Mouse (Mus musculus) lung, embryonic 16.5 days (tissue): ENCODE measurements around the gene Lrrc8b. TPM values are rescaled to one million over a fixed set of nuclear protein-coding genes. Genes with fewer than 3 reads are reported as not detected.

Experiments
- ATAC-seq: fragments of 200-750 bp; cut with Nextera tagmentation; 2 replicates; pipeline ENCODE4 v1.8.0; 2017; ENCODE audit warnings: low read depth, mild to moderate bottlenecking, moderate library complexity
- H3K27ac ChIP-seq: fragments of 300-500 bp; sonication (generic); 2 replicates; pipeline ENCODE4 v1.5.1; 2014; ENCODE audit warnings: mild to moderate bottlenecking, control low read depth, low read length
- H3K27me3 ChIP-seq: fragments of 300-500 bp; sonication (generic); 2 replicates; pipeline ENCODE4 v1.6.1; 2014; ENCODE audit warnings: low read depth, low read length, mixed read lengths; ENCODE audit not compliant: control insufficient read depth, insufficient read depth
- H3K36me3 ChIP-seq: fragments of 300-500 bp; sonication (generic); 2 replicates; pipeline ENCODE4 v1.6.1; 2014; ENCODE audit warnings: low read length; ENCODE audit not compliant: control insufficient read depth, insufficient read depth
- H3K4me1 ChIP-seq: fragments of 300-500 bp; sonication (generic); replicated peaks from 2 replicates; pipeline ENCODE4 v1.6.1; 2014; ENCODE audit warnings: low read length, mixed read lengths; ENCODE audit not compliant: control insufficient read depth, insufficient read depth
- H3K4me2 ChIP-seq: fragments of 300-500 bp; sonication (generic); 2 replicates; pipeline ENCODE4 v1.6.1; 2014; ENCODE audit warnings: low read depth, low read length, control low read depth
- H3K4me3 ChIP-seq: fragments of 300-500 bp; sonication (generic); 2 replicates; pipeline ENCODE4 v1.5.1; 2014; ENCODE audit warnings: mild to moderate bottlenecking, low read length, control low read depth
- H3K9ac ChIP-seq: fragments of 300-500 bp; sonication (generic); 2 replicates; pipeline ENCODE4 v1.6.1; 2014; ENCODE audit warnings: low read length, control low read depth
- H3K9me3 ChIP-seq: fragments of 300-500 bp; sonication (generic); 2 replicates; pipeline ENCODE4 v1.6.1; 2016; ENCODE audit warnings: low read length; ENCODE audit not compliant: control insufficient read depth
- WGBS: fragments of 180-500 bp; shearing (Covaris S2); extraction: QIAGEN DNeasy Blood & Tissue Kit; methylation state at CpG from one replicate; pipeline ENCODE4 v1.1.7; 2014; 5-methylcytosine and 5-hydroxymethylcytosine counted together
- polyA plus RNA-seq: library from polyadenylated mRNA; unstranded; fragments of >200 nt; fragmentation: Nextera tagmentation; extraction: Ambion mirVana; gene quantifications from 2 replicates; pipeline ENCODE4 v1.2.1, GENCODE M21; 2015

Gene Lrrc8b
- polyA plus RNA-seq, 1 experiment from 2014 or later, result 5.6 TPM

- no peaks in the 10 kb centered on the region for H3K36me3 ChIP-seq
- WGBS, result 74% methylated on average over 5 of the region's 5 CpGs
- H3K4me2 ChIP-seq, result no peak overlapping the region
- H3K27me3 ChIP-seq, result no peaks in the 10 kb centered on the region
- ATAC-seq, result no peak
- no peak overlapping the region for H3K9ac ChIP-seq
- H3K27ac ChIP-seq, result no peak overlapping the region
- H3K4me3 ChIP-seq, result no peak overlapping the region
- no peaks in the 10 kb centered on the region for H3K4me1 ChIP-seq
- H3K9me3 ChIP-seq, result no peaks in the 10 kb centered on the region
Observed at GRCm38 (mm10) chr5:105442212-105443000, 26.8 kb downstream of the Lrrc8b start.

DNA sequence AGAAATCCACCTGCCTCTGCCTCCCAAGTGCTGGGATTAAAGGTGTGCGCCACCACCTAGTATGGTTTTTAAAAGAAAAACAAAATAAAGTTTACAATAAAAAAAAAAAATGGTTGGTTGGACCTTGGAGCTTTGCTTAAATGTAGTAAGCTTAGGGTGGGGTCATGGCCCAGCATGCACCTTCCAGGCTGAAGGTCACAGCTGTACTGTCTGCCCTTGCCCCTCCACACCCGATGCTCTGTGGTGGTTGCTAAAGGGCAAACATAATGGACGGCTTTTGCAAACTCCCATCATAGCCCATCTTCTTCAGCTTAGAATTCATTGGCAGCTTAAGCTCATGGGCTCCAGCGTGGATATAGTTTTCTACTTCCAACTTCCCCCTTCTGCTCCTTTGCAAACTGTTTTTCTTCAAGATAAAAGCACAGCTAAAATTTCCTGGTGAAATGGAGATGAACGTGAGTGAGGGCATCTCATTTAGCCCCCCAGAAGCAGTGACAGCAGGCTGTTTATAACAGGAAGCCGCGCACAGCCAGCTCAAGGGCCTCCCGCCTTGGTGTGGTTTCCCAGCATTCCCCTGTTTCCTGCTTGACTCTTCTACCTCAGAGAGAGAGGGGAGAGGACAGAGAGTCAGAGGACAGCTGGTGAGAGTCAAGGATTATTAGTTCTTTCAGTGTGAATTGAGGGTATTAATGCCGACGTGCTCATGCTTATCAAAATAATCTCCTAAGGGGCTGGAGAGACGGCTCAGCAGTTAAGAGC lies 27.7 kb downstream of the Lrrc8b start:
- 40% methylated on average over 11 of the region's 11 CpGs for WGBS
- H3K4me3 ChIP-seq, result no peak overlapping the region
- H3K36me3 ChIP-seq, result no peaks in the 10 kb centered on the region
- no peaks in the 10 kb centered on the region for H3K4me1 ChIP-seq
- H3K9me3 ChIP-seq, result no peaks in the 10 kb centered on the region
- H3K4me2 ChIP-seq, result no peak overlapping the region
- H3K9ac ChIP-seq, result no peak overlapping the region
- no peaks in the 10 kb centered on the region for H3K27me3 ChIP-seq
- H3K27ac ChIP-seq, result peak overlapping the region; percentile 66; the same call in 1 of the 2 replicates
- ATAC-seq, result no peak

DNA sequence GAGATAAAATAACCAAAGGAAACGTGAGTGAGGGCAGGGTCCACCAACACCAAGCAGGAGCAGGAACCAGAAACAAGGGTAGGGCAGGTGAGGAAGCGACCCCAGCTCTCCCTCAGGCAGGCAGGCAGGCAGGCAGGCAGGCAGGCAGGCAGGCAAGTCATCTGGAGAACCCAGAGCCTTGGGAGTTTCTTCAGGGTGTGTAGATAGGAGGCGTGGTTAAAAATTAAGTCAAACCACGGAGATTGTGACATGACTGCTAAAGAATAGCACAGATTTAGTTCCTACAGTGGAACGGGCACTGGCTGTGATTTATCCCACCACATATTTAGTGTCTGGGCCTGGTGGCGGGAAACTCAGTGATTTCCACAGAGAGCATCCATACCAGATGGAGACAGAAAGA lies 30.1 kb downstream of the Lrrc8b start:
- WGBS, result 61% methylated on average over 6 of the region's 6 CpGs
- no peaks in the 10 kb centered on the region for H3K9me3 ChIP-seq

GRCm38 (mm10) chr5:105454105-105454504 lies 38.5 kb downstream of the Lrrc8b start:
- Histone ChIP-seq H3K27ac (no peak overlapping the region), H3K4me1 (no peaks in the 10 kb centered on the region), H3K36me3 (no peaks in the 10 kb centered on the region), H3K9ac (no peak overlapping the region), H3K4me3 (no peak overlapping the region), H3K27me3 (no peaks in the 10 kb centered on the region), H3K9me3 (no peaks in the 10 kb centered on the region), H3K4me2 (no peak overlapping the region)
- no peak for ATAC-seq
- 26% methylated on average over 1 of the region's 1 CpGs for WGBS

More for the DNA sequence above, 30.1 kb downstream of the Lrrc8b start:
- Histone ChIP-seq H3K9ac (no peak overlapping the region), H3K4me3 (no peak overlapping the region), H3K27me3 (no peaks in the 10 kb centered on the region), H3K36me3 (no peaks in the 10 kb centered on the region), H3K4me2 (no peak overlapping the region), H3K4me1 (no peaks in the 10 kb centered on the region), H3K27ac (no peak overlapping the region)
- no peak for ATAC-seq

DNA sequence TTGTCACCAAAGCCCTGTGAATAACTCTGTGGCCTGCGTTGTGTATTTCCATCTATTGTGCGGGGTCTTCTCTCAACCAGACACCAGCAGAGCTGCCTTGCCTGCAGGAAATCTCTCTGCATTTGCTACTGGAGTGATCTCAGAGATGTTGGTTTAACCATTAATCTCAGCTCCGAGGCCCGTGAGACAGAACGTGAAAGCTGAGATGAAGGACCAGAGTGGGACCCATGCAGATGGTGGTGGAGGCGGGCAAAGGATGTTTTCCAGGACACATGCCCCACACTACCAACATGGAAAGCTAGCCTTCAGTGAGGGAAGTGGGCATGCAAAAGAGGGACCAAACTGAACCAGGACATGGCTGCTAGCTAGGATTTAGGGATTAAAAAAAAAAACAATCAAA lies 43.5 kb downstream of the Lrrc8b start:
- 48% methylated on average over 6 of the region's 6 CpGs for WGBS
- Histone ChIP-seq H3K27ac (no peak overlapping the region), H3K4me3 (no peak overlapping the region), H3K36me3 (no peaks in the 10 kb centered on the region), H3K4me1 (no peaks in the 10 kb centered on the region), H3K9ac (no peak overlapping the region), H3K9me3 (no peaks in the 10 kb centered on the region), H3K27me3 (no peaks in the 10 kb centered on the region), H3K4me2 (no peak overlapping the region)
- no peak for ATAC-seq

DNA sequence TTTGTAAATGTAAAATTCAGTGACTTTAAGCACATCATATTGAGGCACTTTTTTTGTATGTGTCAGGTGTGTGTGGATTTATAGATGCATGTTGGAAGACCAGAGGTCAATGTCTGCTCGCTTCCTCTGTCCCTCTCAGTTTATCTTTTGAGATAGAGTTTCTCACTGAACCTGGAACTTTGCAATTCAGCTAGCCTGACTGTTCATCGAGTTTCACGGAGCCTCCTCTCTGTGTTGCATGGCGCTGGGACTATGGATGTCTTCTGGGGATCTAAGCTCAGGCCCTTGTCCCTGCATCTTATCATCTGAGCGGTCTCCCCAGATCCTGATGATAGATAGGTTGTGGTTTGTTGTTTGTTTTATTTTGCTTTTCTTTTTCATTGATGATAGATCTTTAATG lies 45.0 kb downstream of the Lrrc8b start:
- 75% methylated on average over 5 of the region's 5 CpGs for WGBS
- Histone ChIP-seq H3K9me3 (no peaks in the 10 kb centered on the region), H3K36me3 (no peaks in the 10 kb centered on the region), H3K27ac (no peak overlapping the region), H3K4me3 (no peak overlapping the region), H3K4me1 (no peaks in the 10 kb centered on the region), H3K9ac (no peak overlapping the region), H3K27me3 (no peaks in the 10 kb centered on the region), H3K4me2 (no peak overlapping the region)
- ATAC-seq, result no peak

GRCm38 (mm10) chr5:105461076-105461475 lies 45.5 kb downstream of the Lrrc8b start:
- no peak for ATAC-seq
- Histone ChIP-seq H3K9ac (no peak overlapping the region), H3K27me3 (no peaks in the 10 kb centered on the region), H3K4me2 (no peak overlapping the region), H3K4me3 (no peak overlapping the region), H3K27ac (no peak overlapping the region), H3K4me1 (no peaks in the 10 kb centered on the region), H3K9me3 (no peaks in the 10 kb centered on the region), H3K36me3 (no peaks in the 10 kb centered on the region)
- 90% methylated on average over 1 of the region's 1 CpGs for WGBS

GRCm38 (mm10) chr5:105464671-105465070 lies 49.1 kb downstream of the Lrrc8b start:
- no peak overlapping the region for H3K4me3 ChIP-seq

GRCm38 (mm10) chr5:105465550-105465949 lies 50.0 kb downstream of the Lrrc8b start:
- Histone ChIP-seq H3K36me3 (no peaks in the 10 kb centered on the region), H3K4me3 (no peak overlapping the region), H3K9me3 (no peaks in the 10 kb centered on the region), H3K27me3 (no peaks in the 10 kb centered on the region), H3K27ac (no peak overlapping the region), H3K9ac (no peak overlapping the region), H3K4me2 (no peak overlapping the region), H3K4me1 (no peaks in the 10 kb centered on the region)
- no peak for ATAC-seq
- 91% methylated on average over 8 of the region's 8 CpGs for WGBS

More at GRCm38 (mm10) chr5:105464671-105465070, 49.1 kb downstream of the Lrrc8b start:
- Histone ChIP-seq H3K9me3 (no peaks in the 10 kb centered on the region), H3K27me3 (no peaks in the 10 kb centered on the region), H3K36me3 (no peaks in the 10 kb centered on the region), H3K4me1 (no peaks in the 10 kb centered on the region), H3K4me2 (no peak overlapping the region), H3K27ac (no peak overlapping the region), H3K9ac (no peak overlapping the region)
- no peak for ATAC-seq
